Mouse (Mus musculus) ES-Bruce4 (cell line): ENCODE measurements around the gene Pi4k2b. TPM values are rescaled to one million over a fixed set of nuclear protein-coding genes. Genes with fewer than 3 reads are reported as not detected.

Experiments used
- H3K27ac ChIP-seq: 2 replicates; pipeline ENCODE4 v1.5.1; 2012; ENCODE audit warnings: low read length, inconsistent platforms; ENCODE audit not compliant: insufficient read depth
- H3K27me3 ChIP-seq: 2 replicates; pipeline ENCODE4 v1.6.1; 2012; ENCODE audit warnings: mild to moderate bottlenecking, low read length, inconsistent platforms; ENCODE audit not compliant: control insufficient read depth, poor library complexity, insufficient read depth, severe bottlenecking
- H3K36me3 ChIP-seq: 2 replicates; pipeline ENCODE4 v1.6.1; 2012; ENCODE audit warnings: inconsistent platforms, mild to moderate bottlenecking, low read length, moderate library complexity; ENCODE audit not compliant: control insufficient read depth, poor library complexity, insufficient read depth, severe bottlenecking
- H3K4me1 ChIP-seq: one replicate; pipeline ENCODE4 v1.8.1; 2011; ENCODE audit warnings: low read length; ENCODE audit not compliant: control insufficient read depth, insufficient read depth
- H3K4me3 ChIP-seq: 2 replicates; pipeline ENCODE4 v1.5.1; 2011; ENCODE audit warnings: low read depth, mild to moderate bottlenecking, low read length
- H3K9ac ChIP-seq: 2 replicates; pipeline ENCODE4 v1.6.1; 2012; ENCODE audit warnings: low read depth, mild to moderate bottlenecking, inconsistent platforms; ENCODE audit not compliant: poor library complexity, severe bottlenecking
- H3K9me3 ChIP-seq: replicated peaks from 2 replicates; pipeline ENCODE4 v1.6.1; 2012; ENCODE audit warnings: mild to moderate bottlenecking, low read length, inconsistent platforms; ENCODE audit not compliant: control insufficient read depth, poor library complexity, insufficient read depth, severe bottlenecking
- CTCF ChIP-seq: IDR thresholded peaks from one replicate; pipeline ENCODE4 v1.8.1; 2011; ENCODE audit warnings: low read depth, low read length
- EP300 ChIP-seq: IDR thresholded peaks from 2 replicates; pipeline ENCODE4 v1.6.1; 2011; ENCODE audit warnings: low read depth, low read length; ENCODE audit not compliant: insufficient read depth
- POLR2A ChIP-seq: IDR thresholded peaks from one replicate; pipeline ENCODE4 v1.8.1; 2011; ENCODE audit warnings: low read length; ENCODE audit not compliant: insufficient read depth
- polyA plus RNA-seq: library from polyadenylated mRNA; stranded (reverse); fragments of >200 nt; gene quantifications from 2 replicates; pipeline ENCODE4 v1.2.4, GENCODE M21; 2011; ENCODE audit warnings: low read depth; ENCODE audit not compliant: missing spikeins, insufficient read depth, insufficient read length

Gene Pi4k2b
- polyA plus RNA-seq, 1 experiment: 44.5 TPM

- Histone ChIP-seq H3K4me1 (no peaks in the 10 kb centered on the region), H3K4me3 (no peak overlapping the region), H3K36me3 (no peaks in the 10 kb centered on the region), H3K27ac (no peak overlapping the region), H3K27me3 (no peaks in the 10 kb centered on the region), H3K9me3 (no peaks in the 10 kb centered on the region; the same call in 1 of the 2 replicates), H3K9ac (no peak overlapping the region)
- TF ChIP-seq EP300: no peak
These were observed 5.5 kb downstream of the Pi4k2b start for GRCm38 (mm10) chr5:52746920-52747319.

GRCm38 (mm10) chr5:52748732-52749131 is 7.4 kb downstream of the Pi4k2b start:
- Histone ChIP-seq H3K27me3 (no peaks in the 10 kb centered on the region), H3K9ac (no peak overlapping the region), H3K9me3 (no peaks in the 10 kb centered on the region), H3K36me3 (no peaks in the 10 kb centered on the region), H3K4me3 (no peak overlapping the region), H3K27ac (no peak overlapping the region), H3K4me1 (no peaks in the 10 kb centered on the region)
- no peak for TF ChIP-seq CTCF
- TF ChIP-seq EP300: no peak
- no peak for TF ChIP-seq POLR2A

GRCm38 (mm10) chr5:52753146-52753545 is 11.8 kb downstream of the Pi4k2b start:
- H3K9me3 ChIP-seq: no peaks in the 10 kb centered on the region
- no peaks in the 10 kb centered on the region for H3K27me3 ChIP-seq
- H3K27ac ChIP-seq: no peak overlapping the region
- H3K36me3 ChIP-seq: no peaks in the 10 kb centered on the region
- no peaks in the 10 kb centered on the region for H3K4me1 ChIP-seq
- no peak for TF ChIP-seq EP300
- no peak for TF ChIP-seq CTCF
- no peak for TF ChIP-seq POLR2A
- no peak overlapping the region for H3K4me3 ChIP-seq
- H3K9ac ChIP-seq: no peak overlapping the region

GRCm38 (mm10) chr5:52754196-52754595 is 12.8 kb downstream of the Pi4k2b start:
- Histone ChIP-seq H3K36me3 (no peaks in the 10 kb centered on the region), H3K4me1 (no peaks in the 10 kb centered on the region), H3K4me3 (no peak overlapping the region), H3K9ac (no peak overlapping the region), H3K27ac (no peak overlapping the region), H3K27me3 (no peaks in the 10 kb centered on the region), H3K9me3 (no peaks in the 10 kb centered on the region)
- TF ChIP-seq EP300: no peak
- TF ChIP-seq CTCF: no peak
- no peak for TF ChIP-seq POLR2A

DNA sequence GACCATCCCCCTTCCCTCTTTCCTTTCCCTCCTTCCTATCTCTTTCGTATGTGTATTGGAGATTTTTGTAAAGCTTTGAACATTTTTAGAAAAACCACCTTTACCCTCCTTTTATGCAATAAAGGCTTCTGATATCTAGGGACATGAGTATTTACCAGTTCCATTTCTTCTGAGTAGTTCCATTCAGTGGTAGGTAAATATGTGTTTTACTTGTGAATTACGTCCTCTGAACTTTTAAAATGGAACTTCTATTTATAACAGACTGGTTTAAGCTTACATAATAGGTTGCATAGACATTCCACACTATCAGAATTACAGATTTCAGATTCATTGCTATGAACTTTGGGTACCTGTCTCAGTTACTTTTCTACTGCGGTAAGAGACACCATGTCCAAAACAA is 14.0 kb downstream of the Pi4k2b start:
- no peaks in the 10 kb centered on the region for H3K4me1 ChIP-seq
- TF ChIP-seq CTCF (no peak), POLR2A (no peak), EP300 (no peak)
- no peak overlapping the region for H3K9ac ChIP-seq
- H3K4me3 ChIP-seq: no peak overlapping the region
- H3K27me3 ChIP-seq: no peaks in the 10 kb centered on the region
- no peak overlapping the region for H3K27ac ChIP-seq
- no peaks in the 10 kb centered on the region for H3K36me3 ChIP-seq
- no peaks in the 10 kb centered on the region for H3K9me3 ChIP-seq

- H3K9me3 ChIP-seq: no peaks in the 10 kb centered on the region
These were observed 14.6 kb downstream of the Pi4k2b start for GRCm38 (mm10) chr5:52755989-52756388.

More at GRCm38 (mm10) chr5:52755989-52756388, 14.6 kb downstream of the Pi4k2b start:
- H3K27ac ChIP-seq: no peak overlapping the region
- H3K27me3 ChIP-seq: no peaks in the 10 kb centered on the region
- no peak overlapping the region for H3K9ac ChIP-seq
- no peak for TF ChIP-seq CTCF
- no peak for TF ChIP-seq EP300
- TF ChIP-seq POLR2A: no peak
- H3K4me3 ChIP-seq: no peak overlapping the region
- H3K36me3 ChIP-seq: no peaks in the 10 kb centered on the region
- no peaks in the 10 kb centered on the region for H3K4me1 ChIP-seq
